Mouse (Mus musculus) CH12.LX (cell line): Measurements from ENCODE around the gene Kncn.

Experiments
- CTCF ChIP-seq, 2 experiments: IDR thresholded peaks in 1 of 2; conservative IDR thresholded peaks in 1 of 2; 2 replicates each; pipeline ENCODE4 v1.5.1; 2011 to 2012; ENCODE audit warnings: low read depth in 2 of 2, low read length in 2 of 2, improper control_type of control experiment in 1 of 2, inconsistent platforms in 1 of 2, mild to moderate bottlenecking in 1 of 2, moderate library complexity in 1 of 2
- IRF4 ChIP-seq: IDR thresholded peaks from 2 replicates; pipeline ENCODE4 v1.6.1; 2014; ENCODE audit warnings: low read depth, mild to moderate bottlenecking, inconsistent platforms, low read length, improper control_type of control experiment
- KAT2A ChIP-seq: IDR thresholded peaks from 2 replicates; pipeline ENCODE4 v1.6.1; 2012; ENCODE audit warnings: low read length, improper control_type of control experiment, inconsistent platforms; ENCODE audit not compliant: insufficient replicate concordance
- MXI1 ChIP-seq: IDR thresholded peaks from 2 replicates; pipeline ENCODE4 v1.6.1; 2011; ENCODE audit warnings: mild to moderate bottlenecking, low read depth, low read length, improper control_type of control experiment
- POLR2A ChIP-seq: IDR thresholded peaks from 2 replicates; pipeline ENCODE4 v1.6.1; 2011; ENCODE audit warnings: low read depth, mild to moderate bottlenecking, improper control_type of control experiment, low read length
- POLR2AphosphoS2 ChIP-seq: IDR thresholded peaks from 2 replicates; pipeline ENCODE4 v1.6.1; 2011; ENCODE audit warnings: low read depth, low read length, improper control_type of control experiment
- RAD21 ChIP-seq: IDR thresholded peaks from 2 replicates; pipeline ENCODE4 v1.6.1; 2011; ENCODE audit warnings: low read depth, mild to moderate bottlenecking, low read length, improper control_type of control experiment, moderate library complexity
- SMC3 ChIP-seq: IDR thresholded peaks from 2 replicates; pipeline ENCODE4 v1.6.1; 2011; ENCODE audit warnings: low read depth, low read length, improper control_type of control experiment
- USF2 ChIP-seq: conservative IDR thresholded peaks from 2 replicates; pipeline ENCODE4 v1.6.1; 2011; ENCODE audit warnings: low read depth, low read length, improper control_type of control experiment

GRCm38 (mm10) chr4:115905701-115906100, 21.5 kb downstream of the Kncn start:
- no peak for TF ChIP-seq POLR2A
- no peak for TF ChIP-seq KAT2A
- no peak for TF ChIP-seq RAD21
- TF ChIP-seq CTCF (conservative IDR thresholded peaks at IDR 0.05 in 1 of 2, IDR thresholded peaks at IDR 0.05 in 1 of 2; ENCODE audit: low read depth in 2 of 2, low read length in 2 of 2): no peak
- no peak for TF ChIP-seq POLR2AphosphoS2
- no peak for TF ChIP-seq USF2
- TF ChIP-seq MXI1: no peak
- no peak for TF ChIP-seq IRF4
- no peak for TF ChIP-seq SMC3
